Mouse (Mus musculus) intestine, embryonic 16.5 days (tissue): ENCODE measurements at regions not wholly inside any gene's neighbourhood (a gene's known extent, or its start where the extent isn't known, plus 50 kb on each side); places are given as distances from the start of the nearest gene placed in this dataset.

ENCODE experiments used
- ATAC-seq: fragments of 200-750 bp; cut with Nextera tagmentation; 2 replicates; pipeline ENCODE4 v1.8.0; 2017; ENCODE audit warnings: moderate TSS enrichment, moderate library complexity
- H3K27ac ChIP-seq: fragments of 300-500 bp; sonication (generic); 2 replicates; pipeline ENCODE4 v1.5.1; 2014; ENCODE audit warnings: mild to moderate bottlenecking, low read length
- H3K27me3 ChIP-seq: fragments of 300-500 bp; sonication (generic); replicated peaks from 2 replicates; pipeline ENCODE4 v1.6.1; 2014; ENCODE audit warnings: low read length, control low read depth, mixed read lengths; ENCODE audit not compliant: control insufficient read depth, insufficient read depth
- H3K36me3 ChIP-seq: fragments of 300-500 bp; sonication (generic); 2 replicates; pipeline ENCODE4 v1.6.1; 2014; ENCODE audit warnings: low read length, control low read depth; ENCODE audit not compliant: control insufficient read depth, insufficient read depth
- H3K4me1 ChIP-seq: fragments of 300-500 bp; sonication (generic); 2 replicates; pipeline ENCODE4 v1.6.1; 2014; ENCODE audit warnings: low read length, control low read depth, mixed read lengths; ENCODE audit not compliant: control insufficient read depth, insufficient read depth
- H3K4me2 ChIP-seq: fragments of 300-500 bp; sonication (generic); 2 replicates; pipeline ENCODE4 v1.6.1; 2014; ENCODE audit warnings: low read depth, low read length, control low read depth
- H3K4me3 ChIP-seq: fragments of 300-500 bp; sonication (generic); 2 replicates; pipeline ENCODE4 v1.5.1; 2014; ENCODE audit warnings: mild to moderate bottlenecking, low read length
- H3K9ac ChIP-seq: fragments of 300-500 bp; sonication (generic); 2 replicates; pipeline ENCODE4 v1.6.1; 2014; ENCODE audit warnings: low read depth, low read length
- H3K9me3 ChIP-seq: fragments of 300-500 bp; sonication (generic); 2 replicates; pipeline ENCODE4 v1.6.1; 2016; ENCODE audit warnings: low read length, control low read depth; ENCODE audit not compliant: control insufficient read depth
- WGBS: fragments of 180-500 bp; shearing (Covaris S2); extraction: QIAGEN DNeasy Blood & Tissue Kit; methylation state at CpG from one replicate; pipeline ENCODE4 v1.1.7; 2014; 5-methylcytosine and 5-hydroxymethylcytosine counted together

- 56% methylated on average over 1 of the region's 1 CpGs for WGBS
- no peaks in the 10 kb centered on the region for H3K4me1 ChIP-seq
- no peaks in the 10 kb centered on the region for H3K9me3 ChIP-seq
- H3K4me2 ChIP-seq: no peak overlapping the region
- no peaks in the 10 kb centered on the region for H3K27me3 ChIP-seq
- no peak overlapping the region for H3K4me3 ChIP-seq
- ATAC-seq: no peak
- H3K36me3 ChIP-seq: no peaks in the 10 kb centered on the region
- no peak overlapping the region for H3K27ac ChIP-seq
- H3K9ac ChIP-seq: no peak overlapping the region
These were observed 160.2 kb downstream of the 1500009L16Rik start for GRCm38 (mm10) chr10:83882891-83883185.

GRCm38 (mm10) chr10:83884553-83884952 is 161.9 kb downstream of the 1500009L16Rik start:
- WGBS: 89% methylated on average over 2 of the region's 2 CpGs
- no peaks in the 10 kb centered on the region for H3K4me1 ChIP-seq
- no peaks in the 10 kb centered on the region for H3K36me3 ChIP-seq
- H3K9me3 ChIP-seq: no peaks in the 10 kb centered on the region
- H3K27ac ChIP-seq: no peak overlapping the region
- no peaks in the 10 kb centered on the region for H3K27me3 ChIP-seq
- H3K4me3 ChIP-seq: no peak overlapping the region
- H3K9ac ChIP-seq: no peak overlapping the region
- no peak overlapping the region for H3K4me2 ChIP-seq
- ATAC-seq: no peak

- H3K36me3 ChIP-seq: no peaks in the 10 kb centered on the region
- no peak overlapping the region for H3K4me3 ChIP-seq
- no peaks in the 10 kb centered on the region for H3K9me3 ChIP-seq
- ATAC-seq: no peak
- H3K4me1 ChIP-seq: no peaks in the 10 kb centered on the region
- WGBS: 82% methylated on average over 6 of the region's 6 CpGs
- H3K4me2 ChIP-seq: no peak overlapping the region
- no peak overlapping the region; the same call in 1 of the 2 replicates for H3K27ac ChIP-seq
- H3K9ac ChIP-seq: no peak overlapping the region
- H3K27me3 ChIP-seq: no peaks in the 10 kb centered on the region
These were observed 165.9 kb downstream of the 1500009L16Rik start for GRCm38 (mm10) chr10:83888587-83888986.

- Histone ChIP-seq H3K4me3 (no peak overlapping the region), H3K9me3 (no peaks in the 10 kb centered on the region), H3K4me2 (no peak overlapping the region), H3K27me3 (no peaks in the 10 kb centered on the region), H3K36me3 (no peaks in the 10 kb centered on the region), H3K9ac (no peak overlapping the region), H3K4me1 (peaks cover 2% of the 10 kb centered on the region; the same call in 1 of the 2 replicates), H3K27ac (no peak overlapping the region)
- ATAC-seq: peak; percentile 38; the same call in 1 of the 2 replicates
- WGBS: 47% methylated on average over 3 of the region's 3 CpGs
These were observed 173.1 kb downstream of the 1500009L16Rik start for GRCm38 (mm10) chr10:83895741-83896150.

GRCm38 (mm10) chr10:83896160-83896559 is 173.5 kb downstream of the 1500009L16Rik start:
- ATAC-seq: no peak
- H3K36me3 ChIP-seq: no peaks in the 10 kb centered on the region

GRCm38 (mm10) chr10:83897558-83897957 is 174.9 kb downstream of the 1500009L16Rik start:
- WGBS: 53% methylated on average over 6 of the region's 6 CpGs
- peaks cover 2% of the 10 kb centered on the region; the same call in 1 of the 2 replicates for H3K4me1 ChIP-seq
- H3K27ac ChIP-seq: no peak overlapping the region
- H3K36me3 ChIP-seq: no peaks in the 10 kb centered on the region
- no peak overlapping the region for H3K9ac ChIP-seq
- H3K9me3 ChIP-seq: no peaks in the 10 kb centered on the region
- no peak overlapping the region for H3K4me2 ChIP-seq
- no peaks in the 10 kb centered on the region for H3K27me3 ChIP-seq
- H3K4me3 ChIP-seq: no peak overlapping the region
- no peak for ATAC-seq

More at GRCm38 (mm10) chr10:83896160-83896559, 173.5 kb downstream of the 1500009L16Rik start:
- Histone ChIP-seq H3K4me2 (no peak overlapping the region), H3K9ac (no peak overlapping the region), H3K27ac (no peak overlapping the region), H3K4me3 (no peak overlapping the region), H3K4me1 (peaks cover 2% of the 10 kb centered on the region; the same call in 1 of the 2 replicates), H3K27me3 (no peaks in the 10 kb centered on the region), H3K9me3 (no peaks in the 10 kb centered on the region)
- 86% methylated on average over 5 of the region's 5 CpGs for WGBS

- H3K9ac ChIP-seq: no peak overlapping the region
- H3K27ac ChIP-seq: no peak overlapping the region
- no peak overlapping the region for H3K4me2 ChIP-seq
- ATAC-seq: no peak
- 72% methylated on average over 8 of the region's 8 CpGs for WGBS
- H3K9me3 ChIP-seq: no peaks in the 10 kb centered on the region
- no peaks in the 10 kb centered on the region for H3K4me1 ChIP-seq
- H3K27me3 ChIP-seq: no peaks in the 10 kb centered on the region
- H3K4me3 ChIP-seq: no peak overlapping the region
- no peaks in the 10 kb centered on the region for H3K36me3 ChIP-seq
These were observed 184.1 kb downstream of the 1500009L16Rik start for GRCm38 (mm10) chr10:83906751-83907150.

GRCm38 (mm10) chr10:83910649-83911370 is 188.1 kb downstream of the 1500009L16Rik start:
- Histone ChIP-seq H3K36me3 (no peaks in the 10 kb centered on the region), H3K4me2 (no peak overlapping the region), H3K9me3 (no peaks in the 10 kb centered on the region), H3K4me1 (peaks cover 3% of the 10 kb centered on the region; the same call in 1 of the 2 replicates), H3K9ac (no peak overlapping the region), H3K27me3 (no peaks in the 10 kb centered on the region), H3K27ac (no peak overlapping the region), H3K4me3 (no peak overlapping the region)
- 87% methylated on average over 10 of the region's 10 CpGs for WGBS
- ATAC-seq: no peak

GRCm38 (mm10) chr10:83914401-83915132 is 191.9 kb downstream of the 1500009L16Rik start:
- Histone ChIP-seq H3K4me2 (no peak overlapping the region), H3K9me3 (no peaks in the 10 kb centered on the region), H3K4me1 (peaks cover 3% of the 10 kb centered on the region; the same call in 1 of the 2 replicates), H3K4me3 (no peak overlapping the region), H3K27ac (no peak overlapping the region), H3K36me3 (no peaks in the 10 kb centered on the region), H3K27me3 (no peaks in the 10 kb centered on the region), H3K9ac (no peak overlapping the region)
- no peak for ATAC-seq
- 17% methylated on average over 12 of the region's 12 CpGs for WGBS
